Mouse (Mus musculus): ENCODE data around the gene Gm12789. TPM values are rescaled to one million over a fixed set of nuclear protein-coding genes. Genes with fewer than 3 reads are reported as not detected.

Gm12789 gene
- polyA plus RNA-seq (2017; shearing (Covaris generic)) = not detected

DNA sequence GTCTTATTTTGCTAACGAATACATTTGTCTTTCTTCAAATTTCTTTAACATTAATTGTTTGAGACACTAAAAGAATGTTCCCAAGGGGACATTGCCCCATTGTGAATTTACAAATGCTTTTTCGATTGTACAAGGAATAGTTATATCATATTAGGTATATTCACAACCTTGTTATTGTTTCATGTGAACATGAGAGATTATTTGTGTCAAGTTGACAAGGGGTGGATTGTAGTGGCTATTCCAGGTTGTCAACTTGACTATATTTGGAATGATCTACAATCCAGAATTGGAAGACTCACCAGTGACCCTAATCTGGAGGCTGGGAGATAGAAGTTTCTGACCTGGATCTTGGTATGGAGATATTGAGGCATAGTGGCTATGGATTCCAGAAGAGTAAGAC, at the start of gene Gm12789:
Gm12789 (plus strand) TSS at position 301 of the 400 bp plus-strand sequence.

DNA sequence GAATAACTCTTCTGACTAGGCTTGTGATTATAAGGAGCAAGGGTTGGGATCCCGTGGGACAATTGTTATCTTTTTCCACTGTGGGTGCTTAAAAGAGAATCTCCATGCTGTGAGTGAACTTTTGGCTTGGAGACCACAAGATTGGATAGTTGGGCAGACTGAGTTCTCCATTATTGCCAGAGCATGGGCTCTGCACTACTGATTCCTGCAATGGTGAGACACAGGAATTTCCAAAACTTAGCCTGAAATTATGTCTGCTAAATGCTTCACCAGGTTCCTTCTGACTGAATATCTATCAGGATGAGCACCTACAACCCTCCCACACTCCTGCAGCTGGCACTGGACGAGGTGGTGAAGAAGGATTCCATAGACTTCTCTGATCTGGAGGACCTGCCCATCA, 46.3 kb upstream of the Gm12789 start, which contains the start of gene Gm12794:
Gm12794 (plus strand) TSS at position 301 of the 400 bp plus-strand sequence.

DNA sequence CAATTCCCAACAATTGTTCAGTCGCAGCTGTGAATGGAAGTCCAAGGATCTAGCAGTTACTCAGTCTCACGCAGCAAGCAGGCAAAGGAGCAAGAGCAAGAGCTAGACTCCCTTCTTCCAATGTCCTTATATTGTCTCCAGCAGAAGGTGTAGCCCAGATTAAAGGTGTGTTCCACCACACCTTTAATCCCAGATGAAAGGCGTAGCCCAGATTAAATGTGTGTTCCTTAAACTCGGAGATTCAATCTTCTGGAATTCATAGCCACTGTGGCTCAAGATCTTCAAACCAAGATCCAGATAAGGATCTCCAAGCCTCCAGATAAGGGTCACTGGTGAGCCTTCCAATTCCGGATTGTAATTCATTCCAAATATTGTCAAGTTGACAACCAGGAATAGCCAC, 5.5 kb upstream of the Gm12789 start, which contains the start of gene Gm12790:
Gm12790 (minus strand) TSS at position 101 of the 400 bp plus-strand sequence.

Other genes with a start within 250 kb of the Gm12789 start
- not detected for gene B020004J07Rik, start 142.6 kb upstream of the Gm12789 start, polyA plus RNA-seq (2017; shearing (Covaris generic))
- gene C130073F10Rik, start 92.8 kb upstream of the Gm12789 start, polyA plus RNA-seq (2017; shearing (Covaris generic)) = not detected
- not detected for gene Gm12800, start 77.5 kb upstream of the Gm12789 start, polyA plus RNA-seq (2017; shearing (Covaris generic))
- gene Gm12794, start 46.2 kb upstream of the Gm12789 start, polyA plus RNA-seq (2017; shearing (Covaris generic)) = not detected
- not detected for gene Gm12790, start 5.6 kb upstream of the Gm12789 start, polyA plus RNA-seq (2017; shearing (Covaris generic))
- 72.3 TPM for gene Pde4b, start 100.9 kb downstream of the Gm12789 start, polyA plus RNA-seq (2017; shearing (Covaris generic))